Mouse (Mus musculus) erythroblast, embryonic 14.5 days (primary cell): ENCODE data around the gene Nemp1.

Source experiments
- GATA1 ChIP-seq: IDR thresholded peaks from 2 replicates; pipeline ENCODE4 v1.6.1; 2012; ENCODE audit warnings: low read length, inconsistent platforms, mixed read lengths
- TAL1 ChIP-seq: IDR thresholded peaks from 3 replicates; pipeline ENCODE4 v1.6.1; 2012; ENCODE audit warnings: low read length, inconsistent platforms, mixed read lengths

GRCm38 (mm10) chr10:127621191-127622056 lies 45.3 kb upstream of the Nemp1 start:
- TF ChIP-seq TAL1 (no peak), GATA1 (no peak)
